Mouse (Mus musculus): ENCODE data around the gene Eif4e3. TPM values are rescaled to one million over a fixed set of nuclear protein-coding genes. Genes with fewer than 3 reads are reported as not detected.

The Eif4e3 gene
- polyA plus RNA-seq, 1 experiment: 10.6 TPM

DNA sequence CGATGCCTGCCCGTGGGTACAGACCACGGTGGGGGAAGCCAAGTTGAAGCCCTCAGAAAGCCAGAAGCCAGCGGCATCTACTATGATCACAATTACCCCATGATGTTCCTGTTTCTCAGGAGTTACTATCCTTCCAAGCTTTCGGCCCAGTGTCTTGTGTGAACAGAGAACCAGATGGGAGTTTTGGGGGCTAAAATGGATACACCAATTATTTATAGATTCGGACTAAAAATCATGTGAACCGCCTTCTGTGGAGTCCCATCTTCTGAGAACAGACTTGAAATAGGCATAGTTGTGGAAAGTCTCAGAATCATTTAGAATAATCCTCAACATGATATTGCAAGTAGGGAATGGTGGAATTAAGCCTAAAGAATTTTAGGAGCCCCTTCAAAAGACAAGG lies 64.1 kb downstream of the Eif4e3 start:
- DNase-seq (ENCODE audit: low read depth): no peak
- TF ChIP-seq CTCF (IDR thresholded peaks at IDR 0.05; ENCODE audit: borderline replicate concordance, extremely low read depth, insufficient read depth, insufficient read length) (no peak), POLR2A (IDR thresholded peaks at IDR 0.05; ENCODE audit: borderline replicate concordance, extremely low read depth, insufficient read depth, insufficient read length, poor library complexity, severe bottlenecking) (no peak)

DNA sequence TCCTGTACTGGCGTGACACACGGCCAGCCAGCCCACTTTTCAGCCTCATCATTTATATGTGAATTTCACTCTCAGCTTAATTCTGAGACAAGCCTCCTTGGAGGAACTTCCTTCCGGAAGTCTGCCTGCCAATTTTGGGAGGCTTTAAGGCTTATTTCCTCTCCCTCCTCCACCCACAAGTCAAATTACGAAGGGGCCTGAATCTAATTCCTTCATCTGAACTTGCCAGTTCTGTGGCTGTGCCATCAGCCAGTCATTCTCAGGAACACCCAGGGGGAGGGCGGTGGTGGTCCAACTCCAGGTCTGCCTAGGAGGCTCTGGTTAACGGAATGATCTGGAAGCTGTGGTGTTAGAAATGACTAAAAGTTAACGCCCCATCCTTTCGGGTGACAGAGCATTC lies 65.7 kb downstream of the Eif4e3 start:
- TF ChIP-seq CTCF (IDR thresholded peaks at IDR 0.05; ENCODE audit: borderline replicate concordance, extremely low read depth, insufficient read depth, insufficient read length) (no peak), POLR2A (IDR thresholded peaks at IDR 0.05; ENCODE audit: borderline replicate concordance, extremely low read depth, insufficient read depth, insufficient read length, poor library complexity, severe bottlenecking) (no peak)

DNA sequence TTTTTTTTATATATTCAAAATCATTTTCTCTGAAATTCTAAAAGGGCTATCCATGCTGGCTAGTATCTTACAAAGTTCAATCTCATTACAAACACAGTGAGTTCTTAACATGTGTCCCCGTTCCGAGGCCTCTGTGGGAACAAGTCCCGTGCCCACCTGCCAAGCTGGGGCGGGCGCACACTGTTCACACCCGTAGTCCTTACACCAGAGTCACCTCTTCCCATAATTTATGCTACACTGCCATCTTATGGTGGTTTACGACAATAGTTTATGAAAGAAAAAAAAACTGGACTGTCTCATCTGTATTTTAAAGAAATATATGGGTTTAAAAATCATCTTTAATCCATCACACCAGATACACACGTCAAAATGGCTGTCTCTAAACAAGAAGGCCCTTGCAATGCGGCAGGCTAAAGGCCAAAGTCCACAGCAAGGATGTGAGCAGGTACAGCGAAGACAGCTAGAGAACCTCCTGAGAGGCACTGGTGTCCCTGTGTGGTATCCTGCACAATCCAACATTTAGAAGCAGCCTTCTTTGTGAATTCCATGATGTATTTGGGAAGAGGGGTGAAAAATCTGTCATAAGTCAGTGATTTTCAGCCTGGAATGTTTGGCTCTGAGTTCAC lies 66.3 kb downstream of the Eif4e3 start:
- DNase-seq (ENCODE audit: low read depth): peak; percentile 93
- TF ChIP-seq CTCF (IDR thresholded peaks at IDR 0.05; ENCODE audit: borderline replicate concordance, extremely low read depth, insufficient read depth, insufficient read length) (peak; percentile 48; the same call in 1 of the 2 replicates), POLR2A (IDR thresholded peaks at IDR 0.05; ENCODE audit: borderline replicate concordance, extremely low read depth, insufficient read depth, insufficient read length, poor library complexity, severe bottlenecking) (no peak)

More for the DNA sequence above, 65.7 kb downstream of the Eif4e3 start:
- DNase-seq (ENCODE audit: low read depth): no peak

DNA sequence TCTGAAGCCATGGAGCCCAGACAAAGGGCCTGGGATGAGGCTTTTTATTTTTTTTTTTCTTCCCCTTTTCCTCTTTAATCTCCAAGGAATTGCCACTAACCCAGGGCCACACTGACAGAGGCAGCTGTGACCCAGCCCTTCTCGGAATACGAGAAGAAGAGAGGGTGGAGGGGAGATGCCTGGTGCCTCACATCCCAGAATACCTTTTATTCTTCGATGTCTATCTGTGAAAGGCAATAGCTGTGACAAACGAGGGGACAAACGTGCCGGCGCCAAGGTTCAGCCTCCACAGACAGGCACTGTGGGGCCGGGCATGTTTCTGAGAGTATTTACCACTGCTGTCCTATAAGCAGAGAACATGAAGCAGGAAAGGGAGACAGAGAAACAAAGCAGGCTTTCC lies 66.9 kb downstream of the Eif4e3 start:
- no peak for DNase-seq (ENCODE audit: low read depth)
- TF ChIP-seq POLR2A (IDR thresholded peaks at IDR 0.05; ENCODE audit: borderline replicate concordance, extremely low read depth, insufficient read depth, insufficient read length, poor library complexity, severe bottlenecking) (no peak), CTCF (IDR thresholded peaks at IDR 0.05; ENCODE audit: borderline replicate concordance, extremely low read depth, insufficient read depth, insufficient read length) (no peak)

DNA sequence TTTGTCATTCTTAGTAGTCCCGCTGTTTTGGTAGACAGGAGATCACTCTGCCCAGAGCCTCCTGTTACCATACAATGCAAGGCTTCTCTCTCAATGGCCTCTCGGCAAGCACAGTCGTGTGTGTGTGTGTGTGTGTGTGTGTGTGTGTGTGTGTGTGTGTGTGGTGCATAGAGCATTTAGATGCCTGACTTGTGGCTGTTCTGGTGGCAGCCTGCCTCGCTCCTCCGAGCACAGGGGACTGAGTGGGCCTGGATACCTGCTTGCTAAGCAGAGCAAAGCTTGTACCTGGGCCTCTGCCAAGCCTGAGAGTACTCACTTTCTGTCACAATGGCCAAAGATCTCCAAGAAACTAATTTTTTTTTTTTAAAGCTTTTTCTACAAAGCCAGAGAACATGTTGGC lies 67.3 kb downstream of the Eif4e3 start:
- DNase-seq (ENCODE audit: low read depth): peak; percentile 85
- TF ChIP-seq CTCF (IDR thresholded peaks at IDR 0.05; ENCODE audit: borderline replicate concordance, extremely low read depth, insufficient read depth, insufficient read length): no peak
- TF ChIP-seq POLR2A (IDR thresholded peaks at IDR 0.05; ENCODE audit: borderline replicate concordance, extremely low read depth, insufficient read depth, insufficient read length, poor library complexity, severe bottlenecking): no peak

DNA sequence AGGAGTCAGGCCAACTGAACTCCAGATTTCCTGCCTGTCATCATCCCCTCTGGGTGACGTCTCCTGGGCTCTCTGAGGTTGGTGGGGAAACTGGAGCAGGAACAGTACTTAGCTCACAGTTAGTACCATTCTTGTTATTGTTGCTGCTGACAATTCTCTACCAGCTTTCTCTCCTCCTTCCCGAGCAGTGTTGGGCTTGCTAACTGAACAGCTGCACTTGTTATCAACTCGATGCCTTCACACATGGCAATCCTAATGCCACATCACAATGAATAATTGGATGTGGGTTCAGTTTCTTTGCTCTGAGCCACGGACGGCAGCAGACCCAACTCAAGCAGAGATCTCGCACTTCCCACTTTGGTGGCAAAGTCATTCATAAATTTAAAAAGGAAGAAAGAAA lies 89.5 kb downstream of the Eif4e3 start:
- TF ChIP-seq CTCF (IDR thresholded peaks at IDR 0.05; ENCODE audit: borderline replicate concordance, extremely low read depth, insufficient read depth, insufficient read length) (no peak), POLR2A (IDR thresholded peaks at IDR 0.05; ENCODE audit: borderline replicate concordance, extremely low read depth, insufficient read depth, insufficient read length, poor library complexity, severe bottlenecking) (no peak)
- peak; percentile 46 for DNase-seq (ENCODE audit: low read depth)

DNA sequence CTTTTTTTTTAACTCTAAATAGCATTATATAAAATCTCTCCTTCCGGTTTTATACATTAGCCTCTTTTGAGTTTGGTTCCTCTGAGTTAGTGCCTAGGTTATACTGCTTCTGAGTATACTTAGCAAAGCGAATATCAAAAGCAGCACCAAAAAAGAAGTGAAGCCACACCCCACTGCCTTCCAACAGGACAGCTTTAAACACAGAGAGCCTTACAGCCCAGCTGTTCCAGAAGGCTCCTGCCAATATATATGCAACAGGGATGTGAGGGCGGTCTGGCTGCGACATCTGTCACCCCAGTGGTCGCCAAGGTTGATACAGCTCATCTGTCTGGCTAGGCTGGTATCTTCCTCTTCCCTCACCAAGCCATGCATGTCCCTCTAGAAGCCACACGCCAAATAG lies 90.9 kb downstream of the Eif4e3 start:
- TF ChIP-seq POLR2A (IDR thresholded peaks at IDR 0.05; ENCODE audit: borderline replicate concordance, extremely low read depth, insufficient read depth, insufficient read length, poor library complexity, severe bottlenecking) (no peak), CTCF (IDR thresholded peaks at IDR 0.05; ENCODE audit: borderline replicate concordance, extremely low read depth, insufficient read depth, insufficient read length) (no peak)

More for the DNA sequence above, 90.9 kb downstream of the Eif4e3 start:
- no peak for DNase-seq (ENCODE audit: low read depth)

Other genes with a start within 250 kb of the Eif4e3 start
- gene Foxp1, start 144.1 kb downstream of the Eif4e3 start, polyA plus RNA-seq (2012; rRNA removed): 55.0 and 68.1 TPM in 2 replicates
- 0.93 and 1.8 TPM in 2 replicates for gene Gm20696, start within 50 bp of the Eif4e3 start, polyA plus RNA-seq (2012; rRNA removed)
- gene Gpr27, start 25.9 kb upstream of the Eif4e3 start, polyA plus RNA-seq (2012; rRNA removed): 26.5 and 38.8 TPM in 2 replicates
- 0.06 and 0.46 TPM in 2 replicates for gene Prok2, start 59.6 kb upstream of the Eif4e3 start, polyA plus RNA-seq (2012; rRNA removed)

All from brain, embryonic 14.5 days (tissue).